Mouse (Mus musculus) yolk sac, embryonic 10.5 days (tissue): ENCODE results near the gene Mybphl.

ENCODE experiments used
- DNase-seq: peaks from one replicate; pipeline ENCODE4 v3.0.0-alpha.2; 2017; ENCODE audit warnings: low spot score

The Mybphl gene

GRCm38 (mm10) chr3:108364270-108364995 lies at the start of gene Mybphl:
Gene Mybphl (plus strand): TSS chr3:108364911.
- DNase-seq = no peak

- DNase-seq = no peak
These were observed 46.2 kb upstream of the Mybphl start for GRCm38 (mm10) chr3:108318517-108318916.

- DNase-seq = no peak
These were observed 43.0 kb upstream of the Mybphl start for GRCm38 (mm10) chr3:108321671-108322070.

GRCm38 (mm10) chr3:108322136-108322535 lies 42.6 kb upstream of the Mybphl start:
- no peak for DNase-seq

- no peak for DNase-seq
These were observed 41.7 kb upstream of the Mybphl start for GRCm38 (mm10) chr3:108322962-108323361.

- DNase-seq = no peak
These were observed 39.9 kb upstream of the Mybphl start for GRCm38 (mm10) chr3:108324837-108325236.

- DNase-seq = no peak
These were observed 39.2 kb upstream of the Mybphl start for GRCm38 (mm10) chr3:108325521-108325920.

GRCm38 (mm10) chr3:108327275-108327674 lies 37.4 kb upstream of the Mybphl start:
- no peak for DNase-seq

GRCm38 (mm10) chr3:108327916-108328315 lies 36.8 kb upstream of the Mybphl start:
- DNase-seq = no peak

GRCm38 (mm10) chr3:108328441-108328841 lies 36.3 kb upstream of the Mybphl start:
- DNase-seq = no peak

- no peak for DNase-seq
These were observed 33.9 kb upstream of the Mybphl start for GRCm38 (mm10) chr3:108330812-108331211.

GRCm38 (mm10) chr3:108336878-108337277 lies 27.8 kb upstream of the Mybphl start:
- no peak for DNase-seq

GRCm38 (mm10) chr3:108341040-108341439 lies 23.7 kb upstream of the Mybphl start:
- DNase-seq = no peak

- DNase-seq = no peak
These were observed 22.5 kb upstream of the Mybphl start for GRCm38 (mm10) chr3:108342185-108342584.

GRCm38 (mm10) chr3:108345855-108346254 lies 18.9 kb upstream of the Mybphl start:
- no peak for DNase-seq

- no peak for DNase-seq
These were observed 16.3 kb upstream of the Mybphl start for GRCm38 (mm10) chr3:108348376-108348775.

GRCm38 (mm10) chr3:108355245-108355644 lies 9.5 kb upstream of the Mybphl start:
- no peak for DNase-seq

GRCm38 (mm10) chr3:108357051-108357450 lies 7.7 kb upstream of the Mybphl start:
- DNase-seq = no peak

- no peak for DNase-seq
These were observed 6.3 kb upstream of the Mybphl start for GRCm38 (mm10) chr3:108358445-108358844.

- DNase-seq = no peak
These were observed 3.8 kb upstream of the Mybphl start for GRCm38 (mm10) chr3:108360894-108361293.

GRCm38 (mm10) chr3:108363626-108364025 lies 1.1 kb upstream of the Mybphl start:
- no peak for DNase-seq

GRCm38 (mm10) chr3:108367173-108367572 lies 2.5 kb downstream of the Mybphl start:
- DNase-seq = no peak

GRCm38 (mm10) chr3:108367828-108368227 lies 3.1 kb downstream of the Mybphl start:
- no peak for DNase-seq

- no peak for DNase-seq
These were observed 4.0 kb downstream of the Mybphl start for GRCm38 (mm10) chr3:108368721-108369120.
